Mouse (Mus musculus) MEL (cell line): ENCODE measurements at regions not wholly inside any gene's neighbourhood (a gene's known extent, or its start where the extent isn't known, plus 50 kb on each side); places are given as distances from the start of the nearest gene placed in this dataset.

ENCODE experiments used
- DNase-seq: peaks from one replicate; pipeline ENCODE4 v3.0.0; 2011; ENCODE audit warnings: low read depth, low spot score
- H3K27ac ChIP-seq: 2 replicates; pipeline ENCODE4 v1.5.1; 2012; ENCODE audit warnings: low read depth, mild to moderate bottlenecking, control low read depth, low read length, moderate library complexity; ENCODE audit not compliant: control insufficient read depth
- H3K27me3 ChIP-seq, 2 experiments: fragments of 150-350 bp in 1 of 2; sonication (generic) in 1 of 2; 2 replicates each; pipeline ENCODE4 v1.6.1; 2012; ENCODE audit warnings: low read length in 2 of 2, mild to moderate bottlenecking in 2 of 2, improper control_type of control experiment in 1 of 2, moderate library complexity in 1 of 2; ENCODE audit not compliant: insufficient read depth in 2 of 2, control insufficient read depth in 1 of 2
- H3K36me3 ChIP-seq, 2 experiments: 2 replicates each; pipeline ENCODE4 v1.6.1; 2012 to 2014; ENCODE audit warnings: low read length in 2 of 2, improper control_type of control experiment in 1 of 2, inconsistent platforms in 1 of 2, mild to moderate bottlenecking in 1 of 2; ENCODE audit not compliant: insufficient read depth in 2 of 2, control insufficient read depth in 1 of 2
- H3K4me1 ChIP-seq, 2 experiments: fragments of 150-350 bp in 1 of 2; sonication (generic) in 1 of 2; 2 replicates each; pipeline ENCODE4 v1.6.1; 2012; ENCODE audit warnings: low read length in 2 of 2, improper control_type of control experiment in 1 of 2, mild to moderate bottlenecking in 1 of 2; ENCODE audit not compliant: insufficient read depth in 2 of 2, control insufficient read depth in 1 of 2
- H3K4me3 ChIP-seq, 2 experiments: fragments of 150-350 bp in 1 of 2; sonication (generic) in 1 of 2; 2 replicates each; pipeline ENCODE4 v1.5.1; 2012; ENCODE audit warnings: low read depth in 2 of 2, low read length in 2 of 2, mild to moderate bottlenecking in 2 of 2, moderate library complexity in 2 of 2, control low read depth in 1 of 2, improper control_type of control experiment in 1 of 2; ENCODE audit not compliant: control insufficient read depth in 1 of 2, insufficient read depth in 1 of 2
- H3K79me2 ChIP-seq: 2 replicates; pipeline ENCODE4 v1.6.1; 2012; ENCODE audit warnings: mild to moderate bottlenecking, low read length, moderate library complexity; ENCODE audit not compliant: control insufficient read depth, poor library complexity, insufficient read depth
- H3K9ac ChIP-seq: 2 replicates; pipeline ENCODE4 v1.6.1; 2012; ENCODE audit warnings: low read depth, mild to moderate bottlenecking, control low read depth, low read length, moderate library complexity; ENCODE audit not compliant: control insufficient read depth, poor library complexity, severe bottlenecking
- H3K9me3 ChIP-seq: fragments of 150-350 bp; sonication (generic); replicated peaks from 2 replicates; pipeline ENCODE4 v1.6.1; 2012; ENCODE audit warnings: mild to moderate bottlenecking, low read length, improper control_type of control experiment, moderate library complexity; ENCODE audit not compliant: insufficient read depth
- CTCF ChIP-seq, 3 experiments: IDR thresholded peaks in 2 of 3; conservative IDR thresholded peaks in 1 of 3; 2 replicates each; pipeline ENCODE4 v1.5.1; 2011 to 2012; ENCODE audit warnings: low read length in 3 of 3, low read depth in 2 of 3, mild to moderate bottlenecking in 2 of 3, improper control_type of control experiment in 1 of 3, inconsistent platforms in 1 of 3, mixed read lengths in 1 of 3, moderate library complexity in 1 of 3; ENCODE audit not compliant: control insufficient read depth in 1 of 3, insufficient read depth in 1 of 3, poor library complexity in 1 of 3, severe bottlenecking in 1 of 3
- E2F4 ChIP-seq: IDR thresholded peaks from 2 replicates; pipeline ENCODE4 v1.6.1; 2011; ENCODE audit warnings: low read depth, low read length, improper control_type of control experiment, borderline replicate concordance
- MAFK ChIP-seq: IDR thresholded peaks from 2 replicates; pipeline ENCODE4 v1.6.1; 2011; ENCODE audit warnings: low read depth, mild to moderate bottlenecking, low read length, improper control_type of control experiment, borderline replicate concordance
- MYC ChIP-seq: IDR thresholded peaks from 2 replicates; pipeline ENCODE4 v1.6.1; 2011; ENCODE audit warnings: low read depth, mild to moderate bottlenecking, low read length, improper control_type of control experiment, moderate library complexity
- NRF1 ChIP-seq: IDR thresholded peaks from 2 replicates; pipeline ENCODE4 v1.6.1; 2014; ENCODE audit warnings: low read depth, mild to moderate bottlenecking, inconsistent platforms, low read length, improper control_type of control experiment, moderate library complexity; ENCODE audit not compliant: poor library complexity, insufficient read depth, severe bottlenecking
- TCF12 ChIP-seq: IDR thresholded peaks from 2 replicates; pipeline ENCODE4 v1.6.1; 2014; ENCODE audit warnings: low read depth, mild to moderate bottlenecking, inconsistent platforms, low read length, improper control_type of control experiment, moderate library complexity
- ZKSCAN1 ChIP-seq: IDR thresholded peaks from 2 replicates; pipeline ENCODE4 v1.6.1; 2012; ENCODE audit warnings: low read depth, mild to moderate bottlenecking, inconsistent platforms, low read length, improper control_type of control experiment, moderate library complexity

- Histone ChIP-seq H3K4me1 (no peaks in the 10 kb centered on the region), H3K79me2 (no peaks in the 10 kb centered on the region), H3K9me3 (no peaks in the 10 kb centered on the region), H3K27me3 (no peaks in the 10 kb centered on the region), H3K4me3 (no peak overlapping the region), H3K27ac (no peak overlapping the region)
- TF ChIP-seq TCF12 (no peak), ZKSCAN1 (no peak), E2F4 (no peak), MYC (no peak), CTCF (IDR thresholded peaks at IDR 0.05 in 2 of 3, conservative IDR thresholded peaks at IDR 0.05 in 1 of 3; ENCODE audit: control insufficient read depth in 1 of 3, insufficient read depth in 1 of 3, low read depth in 2 of 3, low read length in 3 of 3, poor library complexity in 1 of 3, severe bottlenecking in 1 of 3) (peak in 2 of 3 experiments; percentile 11 to 14; a peak in 2 of 6 replicates), MAFK (no peak), NRF1 (no peak)
- TF ChIP-seq, all 39 proteins: peak for 1
- DNase-seq, result no peak
- no peak overlapping the region for H3K9ac ChIP-seq
- no peaks in the 10 kb centered on the region for H3K36me3 ChIP-seq
These were observed 52.3 kb upstream of the Bace2 start for GRCm38 (mm10) chr16:97304156-97304735.
